Mouse (Mus musculus) monocyte, adult 2 months (primary cell): ENCODE measurements around the gene Fam213a.

Experiments
- DNase-seq, 2 experiments: peaks; one replicate each; pipeline ENCODE4 v3.0.0; 2022; ENCODE audit warnings: low spot score in 2 of 2, low read depth in 1 of 2

The Fam213a gene

DNA sequence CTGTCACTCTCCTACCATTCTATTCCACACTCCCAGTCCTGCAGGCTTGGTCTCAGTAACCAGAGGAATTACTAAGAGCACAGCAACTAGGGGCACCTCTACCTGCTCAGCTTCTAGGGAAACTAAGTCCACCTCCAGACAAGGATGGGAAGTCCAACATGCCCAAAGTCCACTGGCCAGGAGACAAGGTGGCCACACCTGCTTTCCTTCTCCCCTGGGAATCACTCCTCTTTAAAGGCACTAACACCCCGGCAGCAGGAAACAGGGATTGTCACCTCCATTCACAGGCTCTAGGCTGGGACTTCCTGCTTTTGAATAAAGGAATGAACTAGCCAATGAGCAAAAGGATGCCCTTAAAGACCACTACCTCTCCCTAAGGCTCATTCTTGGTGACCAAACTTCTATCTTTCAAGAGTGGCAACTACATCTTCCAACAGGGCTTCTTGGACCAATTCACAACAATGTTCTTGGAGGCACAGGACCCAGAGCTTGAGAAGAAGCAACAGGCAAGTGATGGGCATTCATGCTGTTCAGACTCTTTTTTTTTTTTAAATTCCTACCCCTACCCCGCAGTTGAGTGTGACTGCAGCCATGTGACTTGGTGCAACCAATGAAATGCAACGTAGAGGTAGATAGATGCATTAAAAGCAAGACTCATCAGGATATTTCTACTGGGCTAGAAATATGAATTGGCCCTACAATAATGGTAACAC, 49.9 kb downstream of the Fam213a start:
- DNase-seq: no peak

DNA sequence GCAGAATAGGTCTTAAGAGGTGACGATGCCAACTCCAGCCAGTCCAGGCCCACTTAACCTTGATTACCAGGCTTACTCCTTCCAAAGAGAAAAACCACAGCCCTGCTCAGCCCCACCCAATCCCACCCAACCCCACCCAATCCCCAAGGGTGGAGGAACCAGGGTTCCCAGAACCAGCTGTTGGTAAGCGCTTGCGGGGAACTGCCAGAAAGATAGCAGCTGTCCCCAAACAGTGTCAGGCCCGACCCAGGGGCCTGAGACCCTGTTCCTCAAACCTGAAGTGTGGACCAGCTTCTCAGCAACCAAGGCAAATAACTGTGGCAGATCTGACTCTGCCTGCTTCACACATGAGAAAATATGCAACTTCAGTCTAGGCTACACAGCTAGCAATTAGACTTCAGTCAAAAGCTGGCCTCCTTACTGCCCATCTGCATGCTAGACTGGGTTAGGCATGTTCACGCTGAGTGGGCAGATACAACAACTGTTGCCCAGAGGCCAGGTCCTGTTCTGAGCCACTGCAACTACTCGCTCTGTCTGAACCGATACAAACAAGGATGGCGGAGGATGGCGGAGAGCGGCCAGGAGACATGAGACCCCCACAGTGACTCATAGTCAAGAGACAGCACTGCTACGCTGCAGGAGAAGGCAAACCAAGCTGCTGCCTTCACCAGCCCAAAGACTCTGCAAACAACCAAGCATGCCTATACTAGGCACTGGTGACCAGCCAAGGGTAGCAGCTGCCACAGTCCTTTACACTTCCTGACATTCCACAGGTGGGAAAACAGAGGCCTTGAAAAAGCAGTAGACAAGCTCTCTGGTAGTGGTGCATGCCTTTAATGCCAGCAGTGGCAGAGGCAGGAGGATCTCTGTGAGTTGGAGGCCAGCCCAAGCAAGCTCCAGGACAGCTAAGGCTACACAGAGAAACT, 51.0 kb downstream of the Fam213a start:
- no peak for DNase-seq

DNA sequence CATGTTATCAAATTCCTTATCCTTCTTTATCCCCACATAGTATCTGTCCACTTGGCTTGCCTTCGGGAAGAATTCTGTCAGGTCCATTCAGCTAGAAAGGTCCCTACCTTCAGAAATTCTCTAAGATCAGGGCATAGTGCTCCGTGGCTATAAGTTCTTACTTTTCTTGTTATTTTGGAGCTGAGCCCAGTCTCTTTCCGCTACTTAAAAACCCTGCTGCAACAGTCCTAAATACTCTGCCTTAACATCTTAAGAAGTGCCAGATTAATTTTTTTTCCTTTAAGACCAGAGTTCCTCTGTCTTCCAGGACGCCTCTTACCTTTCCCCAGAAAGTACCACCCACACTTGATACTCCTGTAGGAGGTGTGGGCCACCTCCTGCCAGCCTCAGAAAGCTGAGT, 53.4 kb downstream of the Fam213a start:
- DNase-seq: no peak

DNA sequence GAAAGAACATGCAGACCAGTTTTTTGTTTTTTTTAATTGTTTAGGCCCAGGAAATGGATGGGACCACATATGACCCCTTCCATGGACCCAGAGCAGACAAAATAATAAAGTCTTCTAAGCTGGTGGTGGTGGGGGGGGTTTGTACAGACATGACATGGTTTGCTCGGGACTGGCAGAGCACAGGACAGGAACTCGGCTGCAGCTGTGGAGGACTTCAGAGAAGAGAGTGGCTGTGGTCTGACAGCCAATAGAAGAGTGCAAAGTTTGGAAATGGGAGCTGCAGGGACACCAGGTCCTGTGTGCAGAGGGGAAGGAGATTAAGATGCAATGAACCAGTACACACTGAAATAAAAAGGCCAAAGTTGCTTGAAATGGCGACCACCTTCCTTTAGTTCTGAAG, 54.0 kb downstream of the Fam213a start:
- DNase-seq: no peak

DNA sequence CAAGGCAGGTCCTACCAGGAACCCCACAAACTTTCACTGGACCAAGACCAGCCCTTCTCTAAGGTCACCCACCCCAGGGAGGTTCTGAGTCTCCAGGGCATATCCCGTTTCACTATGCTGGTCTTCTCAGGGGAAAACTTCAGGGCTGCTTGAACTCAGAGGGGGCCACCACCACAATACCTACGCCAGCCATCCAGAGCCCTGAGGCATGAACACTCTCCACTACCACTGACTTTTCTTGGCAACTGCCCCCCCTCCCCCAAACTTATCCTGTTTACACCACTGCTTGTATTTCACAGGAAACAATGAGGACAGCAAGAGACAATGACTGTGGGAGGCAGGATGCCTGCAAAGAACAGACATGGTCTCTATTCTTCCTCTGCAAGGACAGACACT, 54.6 kb downstream of the Fam213a start:
- no peak for DNase-seq

DNA sequence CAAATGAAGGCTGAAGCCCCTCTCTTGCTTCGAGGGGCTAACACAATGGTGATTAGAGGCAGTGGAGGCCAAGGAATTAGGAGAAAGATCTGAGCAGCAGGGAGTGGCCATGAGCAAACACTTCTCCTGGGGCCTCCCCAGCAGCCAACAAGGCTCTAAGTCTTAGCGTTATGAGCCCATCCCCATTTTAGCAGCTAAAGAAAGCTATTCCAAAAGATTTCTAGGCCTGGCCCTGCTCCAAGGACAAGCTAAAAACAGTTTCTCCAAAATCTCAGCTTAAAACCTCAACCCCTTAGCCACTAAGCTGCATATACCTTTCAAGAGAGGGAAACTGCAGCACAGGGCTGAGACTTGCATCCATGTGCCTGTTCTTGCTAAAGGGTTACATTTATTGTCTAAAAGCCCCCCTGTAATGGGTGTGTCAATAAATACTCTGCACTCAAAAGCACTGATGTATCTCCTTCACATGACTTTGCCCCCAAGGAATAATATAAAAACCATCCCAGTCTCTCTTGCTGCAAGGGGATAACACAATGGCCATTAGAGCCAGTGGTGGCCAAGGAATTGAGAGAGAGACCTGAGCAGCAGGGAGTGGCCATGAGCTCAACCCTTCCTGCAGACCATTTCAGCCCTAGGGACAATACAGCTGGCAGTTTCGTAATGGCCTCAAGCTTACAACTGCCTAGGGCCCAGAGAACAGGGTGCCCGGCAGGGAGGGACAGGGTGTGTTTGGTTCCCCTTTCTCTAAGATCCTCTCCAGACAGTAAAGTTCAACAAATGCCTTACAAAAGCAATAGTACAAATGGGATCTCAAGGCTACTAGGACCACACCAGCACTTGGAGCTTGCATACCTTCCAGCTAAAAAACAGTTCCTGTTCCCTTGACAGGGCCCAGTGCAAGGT, 55.3 kb downstream of the Fam213a start:
- peak in 1 of 2 experiments; percentile 58 for DNase-seq

DNA sequence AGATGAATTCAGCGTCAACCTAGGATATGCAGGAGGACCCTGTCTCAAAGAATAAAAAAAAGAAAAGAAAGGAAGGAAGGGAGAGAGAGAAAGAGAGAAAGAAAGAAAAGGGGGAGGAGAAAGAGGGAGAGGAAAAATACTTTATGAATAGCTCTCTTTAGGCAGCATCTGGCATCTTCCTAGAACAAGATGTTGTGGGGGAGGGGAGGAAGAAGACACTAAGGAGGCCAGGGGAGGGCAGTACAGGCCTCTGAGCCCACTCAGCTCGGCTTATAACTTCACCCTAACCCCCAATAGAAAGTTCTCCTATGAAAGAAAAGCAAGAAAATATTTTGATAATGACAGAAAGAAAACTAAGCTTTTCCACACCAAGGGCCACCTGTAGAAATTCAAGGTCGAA, 56.0 kb downstream of the Fam213a start:
- DNase-seq: no peak

DNA sequence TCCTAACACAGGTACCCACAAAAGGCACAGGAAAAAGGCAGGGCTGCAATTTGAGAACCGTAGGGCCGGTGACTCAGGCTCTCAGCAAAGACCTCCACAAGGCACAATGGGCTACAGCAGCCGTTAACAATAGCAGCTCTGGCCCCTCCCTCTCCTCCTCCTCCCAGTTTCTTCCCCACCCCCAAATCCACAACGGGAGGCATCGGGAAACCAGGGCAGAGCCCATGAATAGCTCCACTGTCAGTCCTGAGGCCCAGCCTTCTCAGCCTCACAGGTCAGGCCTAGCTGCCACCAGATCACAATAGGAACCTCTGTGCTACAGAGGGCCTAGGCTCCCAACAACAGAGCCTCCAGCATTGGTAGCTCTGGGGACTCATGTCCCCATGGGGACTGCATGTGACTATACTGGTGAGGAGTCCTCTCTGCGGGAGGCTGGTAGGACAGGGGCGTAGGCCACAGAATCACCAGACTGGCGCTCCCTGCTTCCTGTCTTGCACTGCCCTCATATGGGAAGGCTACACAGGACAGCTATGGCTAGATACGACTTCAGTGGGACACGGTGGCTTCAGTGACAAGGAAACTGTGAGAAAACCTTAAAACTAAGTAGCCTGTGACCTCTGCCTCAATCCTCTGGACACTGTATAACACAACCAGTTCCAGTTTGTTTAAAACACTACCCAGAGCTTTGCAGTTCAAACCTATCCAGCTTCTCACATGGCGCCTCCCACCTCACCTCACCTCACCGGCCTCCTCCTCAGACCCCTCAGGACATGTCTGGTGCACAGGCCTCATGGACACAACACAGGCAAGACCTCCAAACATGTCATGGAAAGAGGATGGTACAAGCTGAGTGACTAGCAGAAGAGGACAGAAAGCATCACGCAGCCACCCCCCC, 57.1 kb downstream of the Fam213a start:
- no peak for DNase-seq

DNA sequence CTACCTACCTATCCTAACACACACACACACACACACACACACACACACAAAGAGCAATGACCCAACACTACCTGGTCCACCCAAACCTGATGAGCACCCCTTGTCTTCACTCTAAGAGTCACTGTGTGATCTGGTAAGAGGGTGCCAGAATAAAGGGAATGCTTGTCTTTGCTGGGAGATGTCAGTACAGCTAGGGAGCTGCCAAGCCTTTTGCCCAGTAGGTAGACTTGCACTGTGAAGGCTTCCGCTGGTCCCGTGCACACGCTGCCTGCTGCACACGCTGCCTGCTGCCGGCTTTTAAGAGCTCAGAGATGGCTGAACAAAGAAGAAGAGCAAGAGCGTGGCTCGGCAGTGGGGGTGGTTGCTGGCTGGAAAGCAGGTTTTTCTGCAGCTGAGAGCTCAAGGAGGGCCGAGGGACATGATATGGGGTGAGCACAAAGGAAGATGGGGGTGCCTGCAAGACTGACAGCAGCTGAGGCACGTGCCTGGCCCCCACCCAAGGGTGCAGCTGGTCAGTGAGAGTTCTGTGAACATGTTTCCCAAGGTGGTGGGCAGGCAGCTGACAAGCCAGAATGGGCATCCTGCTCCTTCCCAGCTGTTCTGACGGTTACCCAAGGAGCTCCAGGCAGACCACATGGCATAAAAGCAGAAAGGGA, 57.9 kb downstream of the Fam213a start:
- no peak for DNase-seq

DNA sequence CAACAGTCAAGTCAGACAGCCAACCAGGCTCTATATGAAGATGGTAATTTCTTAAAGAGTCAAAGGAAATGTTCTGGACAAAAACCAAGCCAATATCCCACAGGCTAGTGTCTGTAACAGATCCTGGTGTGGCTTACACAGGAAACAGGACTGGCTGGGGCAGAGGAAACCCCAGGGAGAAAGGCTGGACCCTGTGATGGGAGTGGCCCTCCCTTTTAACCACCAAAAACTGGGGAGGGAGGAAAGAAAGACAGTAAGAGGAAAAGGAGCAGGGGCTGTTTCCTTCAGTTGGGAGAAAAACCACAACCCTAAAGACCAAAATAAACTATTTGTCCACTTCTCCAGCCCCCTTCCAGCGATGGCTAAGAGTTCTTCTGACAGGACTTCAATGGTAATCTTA, 58.4 kb downstream of the Fam213a start:
- DNase-seq: no peak

DNA sequence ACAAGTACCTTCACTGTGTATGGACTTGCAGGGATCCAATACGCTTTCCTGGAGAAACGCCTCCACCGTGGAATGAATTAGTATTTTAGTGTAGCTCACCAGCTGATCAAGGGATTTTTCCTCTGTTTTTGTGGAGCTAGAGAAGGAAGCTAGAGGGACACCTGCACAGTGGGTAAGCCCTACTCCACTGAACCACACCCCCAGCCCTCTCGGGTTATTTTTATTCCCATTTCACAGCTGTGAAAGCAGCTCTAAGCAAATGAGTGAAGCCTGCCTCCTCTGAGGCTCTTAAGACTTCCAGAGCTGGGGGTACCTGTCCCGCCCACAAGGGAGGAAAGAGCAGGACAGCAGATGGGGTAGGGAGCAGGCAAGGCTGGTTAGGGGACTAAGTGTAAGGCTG, 60.2 kb downstream of the Fam213a start:
- DNase-seq: no peak

DNA sequence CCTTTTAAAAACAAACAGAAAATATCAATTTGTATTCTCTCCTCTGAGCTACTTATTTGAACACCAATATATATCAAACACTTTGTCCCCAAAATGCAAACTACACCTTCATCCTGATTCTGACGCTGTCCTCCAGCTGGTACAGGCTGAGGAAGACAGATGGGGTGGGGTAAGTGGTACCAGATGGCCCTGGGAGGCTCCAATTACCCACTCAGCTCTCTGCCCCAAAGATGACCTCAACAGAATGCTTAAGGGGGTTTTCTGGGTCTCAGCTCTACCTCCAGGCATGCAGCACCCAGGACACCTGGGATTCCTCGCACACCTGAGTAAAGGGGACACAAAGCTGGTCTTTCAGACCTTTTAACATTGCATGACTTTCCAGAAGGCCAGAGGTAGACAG, 60.9 kb downstream of the Fam213a start:
- no peak for DNase-seq

DNA sequence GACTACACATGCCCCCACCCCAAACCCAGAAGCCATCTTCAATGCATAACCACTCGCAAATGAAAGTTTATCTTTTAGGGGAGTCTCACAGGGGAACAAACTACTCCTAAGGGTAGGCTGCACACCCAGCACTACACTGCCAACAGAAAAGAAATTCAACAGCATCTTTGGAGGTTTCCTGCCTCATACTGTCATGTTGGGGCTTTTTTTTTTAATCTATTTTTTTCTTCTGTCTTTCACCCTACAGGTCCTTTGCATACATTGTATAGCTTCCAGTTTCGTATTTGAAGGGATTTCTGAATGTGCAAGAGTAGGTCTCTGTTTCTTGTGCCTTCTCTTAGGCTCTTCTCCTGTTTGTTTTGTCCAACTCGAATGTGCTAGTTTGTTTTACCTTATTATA, 61.3 kb downstream of the Fam213a start:
- no peak for DNase-seq

DNA sequence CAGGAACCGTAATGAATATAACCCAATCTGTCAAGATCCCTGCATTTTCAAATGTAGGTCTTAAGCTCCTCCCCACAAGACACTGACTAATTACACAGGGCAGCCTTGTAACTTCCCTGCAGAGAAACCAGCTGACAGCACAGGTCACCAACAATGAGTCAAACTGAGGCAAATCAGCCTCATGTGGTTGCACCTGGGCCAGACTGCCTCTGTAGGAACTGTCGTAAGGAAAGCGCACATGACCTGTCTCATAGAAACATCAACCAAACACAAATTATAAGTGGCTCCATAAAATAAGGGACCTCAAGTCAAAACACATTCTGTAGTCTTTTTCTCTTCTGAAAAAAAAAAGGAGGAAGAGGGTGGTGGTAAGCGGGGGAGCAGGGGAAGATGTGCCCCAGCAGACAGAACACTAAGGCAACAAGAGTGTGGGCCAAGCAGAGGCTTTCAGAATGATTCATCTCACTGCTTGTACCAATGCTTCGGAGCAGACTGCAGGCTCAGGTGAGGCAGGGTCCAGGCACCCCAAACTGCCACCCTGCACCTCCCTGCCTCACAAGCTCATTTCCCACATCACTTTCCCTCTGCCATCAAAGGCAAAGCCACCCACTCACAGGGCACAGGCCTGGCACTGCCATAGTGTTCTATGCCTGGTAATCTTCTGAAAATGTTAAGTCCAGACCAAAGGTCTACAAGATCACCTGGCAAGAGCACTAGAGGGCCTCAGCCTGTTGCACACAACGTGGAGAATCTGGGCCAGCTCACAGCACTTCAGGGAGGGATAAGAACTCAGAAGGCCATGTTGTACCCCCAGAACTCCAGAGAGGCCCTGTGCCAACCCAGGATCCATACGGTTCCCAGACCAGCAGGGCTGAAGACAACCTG, 63.6 kb downstream of the Fam213a start:
- no peak for DNase-seq

DNA sequence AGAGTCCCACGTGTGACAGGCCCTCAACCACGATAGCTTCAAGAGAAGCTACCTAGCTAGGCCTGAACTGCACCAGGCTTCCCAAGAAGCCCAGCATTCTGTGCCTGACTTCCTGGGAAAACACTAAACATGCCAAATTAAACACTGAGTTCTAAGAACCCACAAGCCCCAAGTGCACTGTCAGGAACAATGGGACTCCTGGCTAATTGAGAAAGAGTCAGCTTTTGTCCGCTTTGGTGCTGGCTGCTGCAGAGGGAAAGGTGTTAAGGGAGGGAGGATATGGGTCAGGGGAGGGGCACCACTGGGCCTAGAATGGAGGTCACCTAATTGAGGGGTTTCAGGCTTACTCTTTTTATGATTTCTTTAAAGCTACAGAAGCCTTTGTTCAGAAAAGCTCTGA, 64.5 kb downstream of the Fam213a start:
- DNase-seq: no peak

DNA sequence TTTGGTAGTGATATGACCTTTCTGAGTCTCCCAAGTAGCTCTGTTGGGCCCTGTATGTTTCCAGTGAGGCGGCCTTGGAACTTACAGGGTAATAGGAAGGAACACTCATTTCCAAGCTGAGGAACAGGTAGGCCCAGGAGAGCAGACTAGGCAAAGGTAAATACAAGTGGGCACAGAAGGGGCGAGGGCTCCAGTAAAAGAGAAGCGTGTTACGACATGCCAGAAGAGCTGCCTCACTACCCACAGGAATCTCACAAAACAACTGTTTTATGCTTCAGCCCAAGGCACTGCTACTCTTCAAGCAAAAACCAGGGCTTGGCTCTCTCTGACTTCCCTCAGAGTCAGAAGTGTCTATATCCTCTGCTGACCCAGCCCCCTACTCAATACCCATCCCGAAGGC, 65.1 kb downstream of the Fam213a start:
- DNase-seq: no peak

DNA sequence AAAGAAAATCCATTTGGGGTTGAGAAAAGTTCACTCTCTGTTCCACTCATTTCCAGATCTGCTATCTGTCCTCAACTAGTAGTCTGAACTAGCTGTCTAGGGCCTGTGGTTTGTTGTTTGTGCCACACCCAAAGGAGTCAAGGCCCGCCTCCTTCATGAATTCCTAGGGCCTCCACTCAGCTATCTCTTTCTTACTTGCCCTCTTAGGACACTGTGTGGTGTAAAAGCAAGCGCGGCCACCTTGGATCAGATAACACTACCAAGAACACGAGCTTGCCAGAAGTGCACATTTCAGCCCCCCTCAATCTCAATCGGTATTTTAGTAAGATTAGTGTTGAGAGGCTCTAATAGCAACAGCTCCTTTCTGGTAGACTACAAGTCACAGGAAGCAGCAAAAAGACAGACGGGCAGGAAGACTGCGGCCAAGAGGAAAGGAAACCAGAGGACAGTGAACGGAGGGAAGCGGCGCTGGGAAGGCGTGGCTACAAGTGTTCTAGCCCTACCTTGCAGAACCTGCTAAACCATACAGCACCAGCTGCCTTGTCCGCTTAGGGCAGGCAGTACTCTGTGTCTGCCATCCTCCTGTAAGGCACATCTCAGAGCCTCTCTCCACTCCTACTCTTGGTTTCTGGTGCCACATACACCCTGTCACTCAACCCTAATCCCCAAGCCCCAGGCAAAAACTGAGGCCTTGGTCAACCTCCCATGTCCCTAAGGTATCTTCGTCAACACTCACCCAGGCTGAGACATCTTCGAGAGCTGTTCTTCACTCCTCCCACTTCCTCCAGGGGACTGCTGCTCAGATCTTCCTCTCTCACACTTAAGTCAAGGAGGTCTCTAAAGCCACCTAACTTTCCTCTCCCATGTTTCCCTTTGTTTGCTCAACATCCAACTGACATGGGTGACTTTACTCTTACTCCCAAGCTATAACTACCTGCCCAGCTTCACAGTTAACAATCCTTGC, 65.9 kb downstream of the Fam213a start:
- DNase-seq: no peak

DNA sequence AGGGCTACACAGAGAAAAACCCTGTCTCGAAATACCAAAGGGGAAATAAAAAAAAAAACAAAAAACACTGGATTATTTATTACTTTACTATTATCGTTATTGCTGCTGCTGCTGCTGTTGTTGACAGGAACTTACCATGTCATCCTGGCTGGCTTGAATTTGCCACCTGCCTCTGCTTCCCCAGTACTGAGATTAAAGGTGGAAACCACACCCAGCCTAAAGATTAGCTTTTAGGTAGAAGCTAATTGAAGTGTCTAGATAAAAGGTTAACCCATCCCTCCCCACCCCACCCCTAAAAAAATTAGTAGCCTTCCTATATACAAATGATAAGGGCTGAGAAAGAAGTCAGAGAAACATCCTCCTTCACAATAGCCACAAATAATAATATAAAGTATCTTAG, 69.8 kb downstream of the Fam213a start:
- no peak for DNase-seq
